Mouse (Mus musculus) CH12.LX (cell line): Measurements from ENCODE around the gene Hmx1. TPM values are rescaled to one million over a fixed set of nuclear protein-coding genes. Genes with fewer than 3 reads are reported as not detected.

Source experiments
- DNase-seq: peaks from one replicate; pipeline ENCODE4 v3.0.0-alpha.2; 2013; ENCODE audit errors: extremely low read depth
- H3K27ac ChIP-seq: 2 replicates; pipeline ENCODE4 v1.5.1; 2012; ENCODE audit warnings: low read depth, mild to moderate bottlenecking, control low read depth, moderate library complexity; ENCODE audit not compliant: insufficient read depth
- H3K27me3 ChIP-seq: replicated peaks from 2 replicates; pipeline ENCODE3; 2012; ENCODE audit warnings: inconsistent platforms
- H3K36me3 ChIP-seq, 2 experiments: replicated peaks in 1 of 2; 2 replicates each; pipeline versions ENCODE3 to v1.6.1; 2012; ENCODE audit warnings: inconsistent platforms in 1 of 2, low read length in 1 of 2, mild to moderate bottlenecking in 1 of 2, mixed read lengths in 1 of 2, moderate library complexity in 1 of 2; ENCODE audit not compliant: control insufficient read depth in 1 of 2, insufficient read depth in 1 of 2
- H3K4me1 ChIP-seq, 2 experiments: 2 replicates each; pipeline ENCODE4 v1.6.1; 2012; ENCODE audit warnings: inconsistent platforms in 1 of 2, moderate library complexity in 1 of 2; ENCODE audit not compliant: insufficient read depth in 2 of 2, control insufficient read depth in 1 of 2
- H3K4me2 ChIP-seq: 2 replicates; pipeline ENCODE4 v1.6.1; 2012; ENCODE audit warnings: low read depth, mild to moderate bottlenecking, control low read depth; ENCODE audit not compliant: poor library complexity, insufficient read depth, severe bottlenecking
- H3K4me3 ChIP-seq, 3 experiments: fragments of 150-350 bp in 1 of 3; sonication (generic) in 1 of 3; replicated peaks in 1 of 3; 2 replicates each; pipeline versions ENCODE3 to v1.5.1; 2011 to 2012; ENCODE audit warnings: low read depth in 2 of 3, low read length in 2 of 3, mild to moderate bottlenecking in 2 of 3, moderate library complexity in 2 of 3, control low read depth in 1 of 3, improper control_type of control experiment in 1 of 3, inconsistent platforms in 1 of 3, mixed read lengths in 1 of 3; ENCODE audit not compliant: poor library complexity in 1 of 3
- H3K79me2 ChIP-seq: replicated peaks from 2 replicates; pipeline ENCODE4 v1.6.1; 2012; ENCODE audit warnings: mild to moderate bottlenecking, moderate library complexity; ENCODE audit not compliant: control insufficient read depth, poor library complexity, insufficient read depth, severe bottlenecking; ENCODE audit errors: extremely low read depth
- H3K9ac ChIP-seq: 2 replicates; pipeline ENCODE4 v1.6.1; 2012; ENCODE audit warnings: low read depth, mild to moderate bottlenecking, control low read depth, moderate library complexity; ENCODE audit not compliant: insufficient read depth
- H3K9me3 ChIP-seq: replicated peaks from 2 replicates; pipeline ENCODE3; 2012; ENCODE audit warnings: low read length, inconsistent platforms, mixed read lengths
- ELF1 ChIP-seq: IDR thresholded peaks from 2 replicates; pipeline ENCODE4 v1.6.1; 2014; ENCODE audit warnings: low read depth, mild to moderate bottlenecking, inconsistent platforms, low read length, improper control_type of control experiment
- ETS1 ChIP-seq: conservative IDR thresholded peaks from 2 replicates; pipeline ENCODE4 v1.6.1; 2012; ENCODE audit warnings: low read depth, mild to moderate bottlenecking, inconsistent platforms, low read length, improper control_type of control experiment, moderate library complexity
- IRF4 ChIP-seq: IDR thresholded peaks from 2 replicates; pipeline ENCODE4 v1.6.1; 2014; ENCODE audit warnings: low read depth, mild to moderate bottlenecking, inconsistent platforms, low read length, improper control_type of control experiment
- JUN ChIP-seq: IDR thresholded peaks from 2 replicates; pipeline ENCODE4 v1.6.1; 2011; ENCODE audit warnings: low read depth, mild to moderate bottlenecking, low read length, improper control_type of control experiment, moderate library complexity; ENCODE audit not compliant: insufficient read depth
- JUND ChIP-seq: conservative IDR thresholded peaks from 2 replicates; pipeline ENCODE4 v1.6.1; 2011; ENCODE audit warnings: low read depth, low read length, improper control_type of control experiment
- KAT2A ChIP-seq: IDR thresholded peaks from 2 replicates; pipeline ENCODE4 v1.6.1; 2012; ENCODE audit warnings: low read length, improper control_type of control experiment, inconsistent platforms; ENCODE audit not compliant: insufficient replicate concordance
- MAFK ChIP-seq: IDR thresholded peaks from 2 replicates; pipeline ENCODE4 v1.6.1; 2011; ENCODE audit warnings: low read length, improper control_type of control experiment; ENCODE audit not compliant: insufficient replicate concordance
- MAX ChIP-seq: IDR thresholded peaks from 2 replicates; pipeline ENCODE4 v1.6.1; 2011; ENCODE audit warnings: low read length, improper control_type of control experiment
- MEF2A ChIP-seq: IDR thresholded peaks from 2 replicates; pipeline ENCODE4 v1.6.1; 2014; ENCODE audit warnings: low read depth, mild to moderate bottlenecking, inconsistent platforms, low read length, improper control_type of control experiment, borderline replicate concordance
- MXI1 ChIP-seq: IDR thresholded peaks from 2 replicates; pipeline ENCODE4 v1.6.1; 2011; ENCODE audit warnings: mild to moderate bottlenecking, low read depth, low read length, improper control_type of control experiment
- NELFE ChIP-seq: IDR thresholded peaks from 2 replicates; pipeline ENCODE4 v1.6.1; 2011; ENCODE audit warnings: low read depth, low read length, improper control_type of control experiment
- NRF1 ChIP-seq: IDR thresholded peaks from 2 replicates; pipeline ENCODE4 v1.6.1; 2014; ENCODE audit warnings: low read depth, mild to moderate bottlenecking, inconsistent platforms, low read length, improper control_type of control experiment, moderate library complexity
- PAX5 ChIP-seq: IDR thresholded peaks from 2 replicates; pipeline ENCODE4 v1.6.1; 2012; ENCODE audit warnings: low read length, inconsistent platforms, mixed read lengths
- POLR2A ChIP-seq: IDR thresholded peaks from 2 replicates; pipeline ENCODE4 v1.6.1; 2011; ENCODE audit warnings: low read depth, mild to moderate bottlenecking, improper control_type of control experiment, low read length
- POLR2AphosphoS2 ChIP-seq: IDR thresholded peaks from 2 replicates; pipeline ENCODE4 v1.6.1; 2011; ENCODE audit warnings: low read depth, low read length, improper control_type of control experiment
- RAD21 ChIP-seq: IDR thresholded peaks from 2 replicates; pipeline ENCODE4 v1.6.1; 2011; ENCODE audit warnings: low read depth, mild to moderate bottlenecking, low read length, improper control_type of control experiment, moderate library complexity
- RCOR1 ChIP-seq: conservative IDR thresholded peaks from 2 replicates; pipeline ENCODE4 v1.6.1; 2012; ENCODE audit warnings: low read depth, mild to moderate bottlenecking, inconsistent platforms, low read length, improper control_type of control experiment
- SIN3A ChIP-seq: IDR thresholded peaks from 2 replicates; pipeline ENCODE4 v1.6.1; 2012; ENCODE audit warnings: low read length, improper control_type of control experiment, inconsistent platforms
- TBP ChIP-seq: conservative IDR thresholded peaks from 2 replicates; pipeline ENCODE4 v1.6.1; 2011; ENCODE audit warnings: low read depth, low read length, improper control_type of control experiment
- USF1 ChIP-seq: IDR thresholded peaks from 2 replicates; pipeline ENCODE4 v1.6.1; 2014; ENCODE audit warnings: low read depth, mild to moderate bottlenecking, inconsistent platforms, low read length, improper control_type of control experiment
- ZC3H11A ChIP-seq: IDR thresholded peaks from 2 replicates; pipeline ENCODE4 v1.6.1; 2012; ENCODE audit warnings: low read depth, mild to moderate bottlenecking, inconsistent platforms, low read length, improper control_type of control experiment
- ZKSCAN1 ChIP-seq: IDR thresholded peaks from 2 replicates; pipeline ENCODE4 v1.6.1; 2012; ENCODE audit warnings: low read depth, inconsistent platforms, low read length, improper control_type of control experiment, borderline replicate concordance
- dilution Hi-C: fragments of 300-500 bp; cut with MboI; formaldehyde crosslinking; loops from 2 replicates; pipeline ENCODE4 v1.14.3; 2020; ENCODE audit warnings: low sequenced_read_pairs; ENCODE audit not compliant: extremely low pct_unique_long_range_greater_than_20kb, extremely low pct_ligation_motif_present
- in situ Hi-C: fragments of 300-500 bp; cut with MboI; formaldehyde crosslinking; loops from 3 replicates; pipeline ENCODE4 v1.14.3; 2019; ENCODE audit warnings: low sequenced_read_pairs, low pct_ligation_motif_present, low pct_unique_long_range_greater_than_20kb, mixed read lengths
- polyA plus RNA-seq: library from polyadenylated mRNA; unstranded; fragments of >175 nt; gene quantifications from 2 replicates; pipeline ENCODE4 v1.2.1, GENCODE M21; 2012; ENCODE audit warnings: low read depth; ENCODE audit not compliant: insufficient read length
- total RNA-seq, 2 experiments: library from RNA; depleted of rRNA; stranded (reverse); fragments of 300-350 nt in 1 of 2; fragments of >200 nt in 1 of 2; gene quantifications; 2 replicates each; pipeline ENCODE4 v1.2.3; 2012 to 2014

The Hmx1 gene
- total and polyA plus RNA-seq, 3 experiments: not detected

GRCm38 (mm10) chr5:35391656-35392333 is 2.9 kb downstream of the Hmx1 start:
- dilution Hi-C loops (no loop called here), in situ Hi-C loops (no loop called here)
- H3K27ac ChIP-seq: no peak overlapping the region
- H3K4me2 ChIP-seq: no peak overlapping the region
- peaks cover 35% of the 10 kb centered on the region for H3K9me3 ChIP-seq
- no peaks in the 10 kb centered on the region for H3K4me1 ChIP-seq
- H3K79me2 ChIP-seq: no peaks in the 10 kb centered on the region
- H3K36me3 ChIP-seq: no peaks in the 10 kb centered on the region
- H3K4me3 ChIP-seq: no peak overlapping the region
- no peak overlapping the region for H3K9ac ChIP-seq
- TF ChIP-seq KAT2A (no peak), NELFE (no peak), JUND (no peak), JUN (no peak), RAD21 (no peak), TBP (no peak), MAFK (no peak), MAX (no peak), ETS1 (no peak), PAX5 (no peak)
- no peak for DNase-seq
- H3K27me3 ChIP-seq: peaks cover 38% of the 10 kb centered on the region

- Histone ChIP-seq H3K9ac (no peak overlapping the region), H3K79me2 (no peaks in the 10 kb centered on the region), H3K4me1 (no peaks in the 10 kb centered on the region), H3K9me3 (peaks cover 35% of the 10 kb centered on the region), H3K27me3 (peaks cover 40% of the 10 kb centered on the region), H3K36me3 (no peaks in the 10 kb centered on the region), H3K4me3 (no peak overlapping the region), H3K4me2 (no peak overlapping the region), H3K27ac (no peak overlapping the region)
- in situ Hi-C loops (no loop called here), dilution Hi-C loops (no loop called here)
- TF ChIP-seq RCOR1 (no peak), MXI1 (no peak), MEF2A (no peak), SIN3A (no peak), ZKSCAN1 (no peak), POLR2A (no peak), USF1 (no peak), RAD21 (no peak), ZC3H11A (no peak), IRF4 (no peak), ELF1 (no peak), NRF1 (no peak), POLR2AphosphoS2 (no peak)
- no peak for DNase-seq
Measured at GRCm38 (mm10) chr5:35392334-35392695, 3.4 kb downstream of the Hmx1 start.
